In genomic region chr9:60707594-60707993, GRCm38 (mm10) we compare ENCODE assay signal across 20 mouse cellular contexts. TPM values are rescaled to one million over a fixed set of nuclear protein-coding genes. Genes with fewer than 3 reads are reported as not detected.
A peak's percentile ranks its signal among the peaks of the same experiment; 100 is the strongest.
DNase-seq lines count a peak whose midpoint lies in the region; ATAC-seq and TF ChIP-seq lines count a peak whose summit lies in the region.
"Had no signal": no experiment of that assay in that cellular context is flagged by ENCODE, and none has a peak within 500 bp of the region (broad histone marks: within the 10 kb centered on the region; RNA-seq: fewer than 3 reads in every experiment).

No protein-coding gene starts in this region.

- H3K9me3 ChIP-seq in kidney, postnatal 0 days (replicated peaks; ENCODE audit: low read length) = no peaks in the 10 kb centered on the region
- H3K9me3 ChIP-seq in lung, postnatal 0 days (ENCODE audit: low read length) = no peaks in the 10 kb centered on the region
- H3K9me3 ChIP-seq in stomach, postnatal 0 days (ENCODE audit: control insufficient read depth, low read length) = no peaks in the 10 kb centered on the region
- H3K9me3 ChIP-seq: embryonic facial prominence, embryonic 12.5 days; forebrain, embryonic 12.5 days; hindbrain, embryonic 10.5 days; hindbrain, embryonic 15.5 days had no signal

- no peak for ATAC-seq in kidney, postnatal 0 days (replicated peaks; ENCODE audit: low FRiP score, low read depth)
- no peak for ATAC-seq in lung, postnatal 0 days
- ATAC-seq in stomach, postnatal 0 days (ENCODE audit: low FRiP score, low TSS enrichment) = no peak
- ATAC-seq: activated CD4-positive, CD25-positive, alpha-beta regulatory T cell, adult 4 months; forebrain, embryonic 16.5 days; inflammation-experienced regulatory T-cells, adult 6 months; Patski had no signal

- no peak for TF ChIP-seq POLR2A in lung, adult 2 months (IDR thresholded peaks at IDR 0.05; ENCODE audit: borderline replicate concordance, extremely low read depth, low read depth, low read length)

- no peak overlapping the region for H3K4me3 ChIP-seq in kidney, postnatal 0 days (replicated peaks; ENCODE audit: low read depth, low read length)
- H3K4me3 ChIP-seq in lung, postnatal 0 days (ENCODE audit: low read depth, low read length) = no peak overlapping the region
- H3K4me3 ChIP-seq in lung, adult 2 months (replicated peaks; ENCODE audit: extremely low read depth, low read depth, low read length) = no peak overlapping the region
- no peak overlapping the region for H3K4me3 ChIP-seq in stomach, postnatal 0 days (ENCODE audit: low read depth, low read length)
- H3K4me3 ChIP-seq: embryonic facial prominence, embryonic 12.5 days; forebrain, embryonic 12.5 days; hindbrain, embryonic 10.5 days; hindbrain, embryonic 15.5 days had no signal

- 98% methylated on average over 2 of the region's 2 CpGs for WGBS in kidney, postnatal 0 days
- WGBS in lung, postnatal 0 days = 85% methylated on average over 2 of the region's 2 CpGs
- WGBS in lung, adult 2 months = 85% methylated on average over 2 of the region's 2 CpGs
- 95% methylated on average over 2 of the region's 2 CpGs for WGBS in stomach, postnatal 0 days

- no peak overlapping the region for H3K27ac ChIP-seq in kidney, postnatal 0 days
- no peak overlapping the region for H3K27ac ChIP-seq in lung, postnatal 0 days (ENCODE audit: low read length)
- H3K27ac ChIP-seq in stomach, postnatal 0 days (replicated peaks) = no peak overlapping the region
- H3K27ac ChIP-seq: embryonic facial prominence, embryonic 12.5 days; forebrain, embryonic 12.5 days; hindbrain, embryonic 10.5 days; hindbrain, embryonic 15.5 days had no signal

- no peak overlapping the region for H3K9ac ChIP-seq in kidney, postnatal 0 days (ENCODE audit: low read depth, low read length)
- H3K9ac ChIP-seq in lung, postnatal 0 days (replicated peaks; ENCODE audit: low read depth) = no peak overlapping the region
- no peak overlapping the region for H3K9ac ChIP-seq in stomach, postnatal 0 days (ENCODE audit: low read length)
- H3K9ac ChIP-seq: embryonic facial prominence, embryonic 12.5 days; forebrain, embryonic 12.5 days; hindbrain, embryonic 15.5 days had no signal

- peaks cover 2% of the 10 kb centered on the region; the same call in 1 of the 2 replicates for H3K4me1 ChIP-seq in kidney, postnatal 0 days (replicated peaks; ENCODE audit: insufficient read depth, low read length)
- no peaks in the 10 kb centered on the region for H3K4me1 ChIP-seq in lung, postnatal 0 days (ENCODE audit: insufficient read depth, low read depth, low read length)
- H3K4me1 ChIP-seq in lung, adult 2 months (ENCODE audit: control insufficient read depth, insufficient read depth, low read length) = no peaks in the 10 kb centered on the region
- H3K4me1 ChIP-seq in stomach, postnatal 0 days (replicated peaks; ENCODE audit: control insufficient read depth, insufficient read depth) = no peaks in the 10 kb centered on the region
- H3K4me1 ChIP-seq: embryonic facial prominence, embryonic 12.5 days had no signal

- 0 out of 2 replicates have a peak, but pooled peaks have one; percentile 22 for TF ChIP-seq CTCF in kidney, postnatal 0 days (IDR thresholded peaks at IDR 0.05; ENCODE audit: low read depth)
- peak; percentile 18; the same call in 1 of the 2 replicates for TF ChIP-seq CTCF in lung, postnatal 0 days (IDR thresholded peaks at IDR 0.05)
- no peak for TF ChIP-seq CTCF in lung, adult 2 months (IDR thresholded peaks at IDR 0.05; ENCODE audit: insufficient read depth, low read length)
- 0 out of 2 replicates have a peak, but pooled peaks have one; percentile 24 for TF ChIP-seq CTCF in stomach, postnatal 0 days (IDR thresholded peaks at IDR 0.05; ENCODE audit: low read depth)

- no peaks in the 10 kb centered on the region for H3K27me3 ChIP-seq in kidney, postnatal 0 days (ENCODE audit: insufficient read depth, low read length)
- H3K27me3 ChIP-seq in lung, postnatal 0 days (replicated peaks; ENCODE audit: insufficient read depth, low read length) = no peaks in the 10 kb centered on the region
- no peaks in the 10 kb centered on the region for H3K27me3 ChIP-seq in stomach, postnatal 0 days (ENCODE audit: control insufficient read depth, insufficient read depth, low read length)
- H3K27me3 ChIP-seq: CH12.LX; embryonic facial prominence, embryonic 12.5 days; hindbrain, embryonic 15.5 days; Patski had no signal

- DNase-seq in heart, adult 11 months = peak; percentile 67
- no peak for DNase-seq in heart, adult 9 months (ENCODE audit: low spot score in 2 of 2)
- no peak for DNase-seq in kidney, postnatal 0 days (ENCODE audit: low spot score)
- no peak for DNase-seq in kidney, postnatal 36 days
- no peak for DNase-seq in lung, postnatal 0 days (ENCODE audit: low spot score)
- DNase-seq in lung, adult 2 months = no peak
- DNase-seq in stomach, postnatal 0 days (ENCODE audit: low spot score) = no peak
- DNase-seq: adrenal gland, postnatal 14 days; cerebellum, adult 18-20 months; gastrocnemius, postnatal 14 days had no signal

- no peak overlapping the region for H3K4me2 ChIP-seq in kidney, postnatal 0 days (ENCODE audit: low read length)
- no peak overlapping the region for H3K4me2 ChIP-seq in lung, postnatal 0 days (replicated peaks; ENCODE audit: low read depth, low read length)
- H3K4me2 ChIP-seq in stomach, postnatal 0 days (replicated peaks; ENCODE audit: low read depth) = no peak overlapping the region
- H3K4me2 ChIP-seq: embryonic facial prominence, embryonic 12.5 days; forebrain, embryonic 12.5 days; heart, embryonic 11.5 days; hindbrain, embryonic 15.5 days had no signal

- TF ChIP-seq EP300 in lung, postnatal 0 days (IDR thresholded peaks at IDR 0.05) = no peak
- TF ChIP-seq EP300 in stomach, postnatal 0 days (optimal IDR thresholded peaks at IDR 0.05) = no peak

- no peaks in the 10 kb centered on the region for H3K36me3 ChIP-seq in kidney, postnatal 0 days (ENCODE audit: insufficient read depth, low read length)
- no peaks in the 10 kb centered on the region for H3K36me3 ChIP-seq in lung, postnatal 0 days (ENCODE audit: insufficient read depth, low read length)
- no peaks in the 10 kb centered on the region for H3K36me3 ChIP-seq in stomach, postnatal 0 days (ENCODE audit: control insufficient read depth, insufficient read depth, low read length)
- H3K36me3 ChIP-seq: embryonic facial prominence, embryonic 12.5 days; forebrain, embryonic 12.5 days; hindbrain, embryonic 10.5 days; hindbrain, embryonic 15.5 days had no signal

RNA-seq across cellular contexts. Expression of gene Larp6, which starts 5.2 kb away (rescaled TPM):
- 2.1 and 2.4 TPM in 2 replicates for polyA plus RNA-seq in kidney, postnatal 0 days (2015; fragmentation: Nextera tagmentation; extraction: Ambion mirVana)
- polyA plus RNA-seq in lung, postnatal 0 days (2015; fragmentation: Nextera tagmentation; extraction: Ambion mirVana) = 0.73 and 1.1 TPM in 2 replicates
- polyA plus RNA-seq in lung, adult 2 months (2012; rRNA removed) = 1.9 and 2.2 TPM in 2 replicates
- polyA plus RNA-seq in stomach, postnatal 0 days (2015; fragmentation: Nextera tagmentation; extraction: Ambion mirVana) = 1.4 and 1.8 TPM in 2 replicates
- polyA plus RNA-seq: activated CD4-positive, CD25-positive, alpha-beta regulatory T cell, adult 4 months; inflammation-experienced regulatory T-cells, adult 6 months; Patski had no signal

RNA-seq across cellular contexts. Expression of gene Lrrc49, which starts 19.6 kb away (rescaled TPM):
- 12.3 and 13.1 TPM in 2 replicates for polyA plus RNA-seq in kidney, postnatal 0 days (2015; fragmentation: Nextera tagmentation; extraction: Ambion mirVana)
- polyA plus RNA-seq in lung, postnatal 0 days (2015; fragmentation: Nextera tagmentation; extraction: Ambion mirVana) = 8.3 and 9.0 TPM in 2 replicates
- polyA plus RNA-seq in lung, adult 2 months (2012; rRNA removed) = 3.7 and 5.4 TPM in 2 replicates
- polyA plus RNA-seq in stomach, postnatal 0 days (2015; fragmentation: Nextera tagmentation; extraction: Ambion mirVana) = 10.2 and 10.5 TPM in 2 replicates
